Mouse (Mus musculus): ENCODE measurements around the gene Arhgap22. TPM values are rescaled to one million over a fixed set of nuclear protein-coding genes. Genes with fewer than 3 reads are reported as not detected.

Arhgap22 gene
- polyA plus RNA-seq, 1 experiment from 2014 or later: 10.7 TPM

GRCm38 (mm10) chr14:33361546-33361945, 147.7 kb downstream of the Arhgap22 start:
- Histone ChIP-seq H3K4me3 (no peak overlapping the region), H3K4me1 (peaks cover 36% of the 10 kb centered on the region), H3K9me3 (no peaks in the 10 kb centered on the region), H3K27ac (no peak overlapping the region), H3K9ac (no peak overlapping the region), H3K4me2 (no peak overlapping the region), H3K36me3 (no peaks in the 10 kb centered on the region), H3K27me3 (0 out of 2 replicates have a peak, but pooled peaks cover 5% of the 10 kb centered on the region)
- ATAC-seq (ENCODE audit: borderline replicate concordance, extremely low read depth, low FRiP score, low TSS enrichment): no peak
- 38% methylated on average over 3 of the region's 4 CpGs for WGBS

- peak overlapping the region; percentile 37; the same call in 1 of the 2 replicates for H3K4me2 ChIP-seq
- peak overlapping the region; percentile 0; the same call in 1 of the 2 replicates for H3K9ac ChIP-seq
- no peak overlapping the region for H3K27ac ChIP-seq
- ATAC-seq (ENCODE audit: borderline replicate concordance, extremely low read depth, low FRiP score, low TSS enrichment): no peak
- 0 out of 2 replicates have a peak, but pooled peaks cover 5% of the 10 kb centered on the region for H3K27me3 ChIP-seq
- H3K36me3 ChIP-seq: no peaks in the 10 kb centered on the region
- peaks cover 36% of the 10 kb centered on the region for H3K4me1 ChIP-seq
- 28% methylated on average over 14 of the region's 14 CpGs for WGBS
- no peaks in the 10 kb centered on the region for H3K9me3 ChIP-seq
- H3K4me3 ChIP-seq: no peak overlapping the region
Observed at GRCm38 (mm10) chr14:33362122-33362521, 148.3 kb downstream of the Arhgap22 start.

GRCm38 (mm10) chr14:33362807-33363206, 149.0 kb downstream of the Arhgap22 start:
- Histone ChIP-seq H3K9ac (peak overlapping the region; percentile 0; the same call in 1 of the 2 replicates), H3K9me3 (no peaks in the 10 kb centered on the region), H3K27ac (no peak overlapping the region), H3K4me3 (no peak overlapping the region), H3K36me3 (no peaks in the 10 kb centered on the region), H3K4me2 (peak overlapping the region; percentile 37), H3K27me3 (0 out of 2 replicates have a peak, but pooled peaks cover 5% of the 10 kb centered on the region), H3K4me1 (peaks cover 31% of the 10 kb centered on the region)
- 0% methylated on average over 10 of the region's 10 CpGs for WGBS
- no peak for ATAC-seq (ENCODE audit: borderline replicate concordance, extremely low read depth, low FRiP score, low TSS enrichment)

- Histone ChIP-seq H3K4me2 (no peak overlapping the region), H3K27ac (no peak overlapping the region), H3K9me3 (no peaks in the 10 kb centered on the region), H3K4me1 (peaks cover 25% of the 10 kb centered on the region), H3K4me3 (no peak overlapping the region), H3K36me3 (no peaks in the 10 kb centered on the region), H3K9ac (no peak overlapping the region), H3K27me3 (0 out of 2 replicates have a peak, but pooled peaks cover 5% of the 10 kb centered on the region)
- WGBS: 62% methylated on average over 5 of the region's 5 CpGs
- no peak for ATAC-seq (ENCODE audit: borderline replicate concordance, extremely low read depth, low FRiP score, low TSS enrichment)
Observed at GRCm38 (mm10) chr14:33363611-33364010, 149.8 kb downstream of the Arhgap22 start.

- H3K27ac ChIP-seq: no peak overlapping the region
- no peak overlapping the region for H3K4me3 ChIP-seq
- no peaks in the 10 kb centered on the region for H3K36me3 ChIP-seq
- H3K27me3 ChIP-seq: 0 out of 2 replicates have a peak, but pooled peaks cover 5% of the 10 kb centered on the region
- WGBS: 78% methylated on average over 2 of the region's 2 CpGs
- ATAC-seq (ENCODE audit: borderline replicate concordance, extremely low read depth, low FRiP score, low TSS enrichment): no peak
- no peak overlapping the region for H3K4me2 ChIP-seq
- no peaks in the 10 kb centered on the region for H3K9me3 ChIP-seq
- H3K9ac ChIP-seq: no peak overlapping the region
- peaks cover 25% of the 10 kb centered on the region for H3K4me1 ChIP-seq
Observed at GRCm38 (mm10) chr14:33364061-33364460, 150.2 kb downstream of the Arhgap22 start.

GRCm38 (mm10) chr14:33366891-33367777, 153.3 kb downstream of the Arhgap22 start:
- no peak for ATAC-seq (ENCODE audit: borderline replicate concordance, extremely low read depth, low FRiP score, low TSS enrichment)
- WGBS: 77% methylated on average over 30 of the region's 30 CpGs

GRCm38 (mm10) chr14:33369375-33369774, 155.5 kb downstream of the Arhgap22 start:
- WGBS: 79% methylated on average over 12 of the region's 12 CpGs
- H3K27me3 ChIP-seq: no peaks in the 10 kb centered on the region
- no peaks in the 10 kb centered on the region for H3K36me3 ChIP-seq
- no peak for ATAC-seq (ENCODE audit: borderline replicate concordance, extremely low read depth, low FRiP score, low TSS enrichment)
- H3K4me3 ChIP-seq: no peak overlapping the region
- H3K9ac ChIP-seq: no peak overlapping the region
- no peak overlapping the region for H3K27ac ChIP-seq
- no peaks in the 10 kb centered on the region for H3K9me3 ChIP-seq
- no peak overlapping the region for H3K4me2 ChIP-seq
- 0 out of 2 replicates have a peak, but pooled peaks cover 5% of the 10 kb centered on the region for H3K4me1 ChIP-seq

More at GRCm38 (mm10) chr14:33366891-33367777, 153.3 kb downstream of the Arhgap22 start:
- Histone ChIP-seq H3K9ac (no peak overlapping the region), H3K4me3 (no peak overlapping the region), H3K4me2 (no peak overlapping the region), H3K36me3 (no peaks in the 10 kb centered on the region), H3K27ac (no peak overlapping the region), H3K27me3 (0 out of 2 replicates have a peak, but pooled peaks cover 3% of the 10 kb centered on the region), H3K4me1 (peaks cover 22% of the 10 kb centered on the region), H3K9me3 (no peaks in the 10 kb centered on the region)

- H3K4me3 ChIP-seq: no peak overlapping the region
- ATAC-seq (ENCODE audit: borderline replicate concordance, extremely low read depth, low FRiP score, low TSS enrichment): peak; percentile 55; the same call in 1 of the 2 replicates
- H3K9ac ChIP-seq: no peak overlapping the region
- no peaks in the 10 kb centered on the region for H3K9me3 ChIP-seq
- H3K27me3 ChIP-seq: no peaks in the 10 kb centered on the region
- H3K27ac ChIP-seq: no peak overlapping the region
- no peak overlapping the region for H3K4me2 ChIP-seq
- 0 out of 2 replicates have a peak, but pooled peaks cover 5% of the 10 kb centered on the region for H3K4me1 ChIP-seq
- no peaks in the 10 kb centered on the region for H3K36me3 ChIP-seq
- 5% methylated on average over 7 of the region's 7 CpGs for WGBS
Observed at GRCm38 (mm10) chr14:33370056-33370455, 156.2 kb downstream of the Arhgap22 start.

- H3K4me1 ChIP-seq: 0 out of 2 replicates have a peak, but pooled peaks cover 5% of the 10 kb centered on the region
- ATAC-seq (ENCODE audit: borderline replicate concordance, extremely low read depth, low FRiP score, low TSS enrichment): no peak
- no peaks in the 10 kb centered on the region for H3K36me3 ChIP-seq
- H3K9ac ChIP-seq: no peak overlapping the region
- no peak overlapping the region for H3K27ac ChIP-seq
- no peak overlapping the region for H3K4me2 ChIP-seq
- H3K27me3 ChIP-seq: no peaks in the 10 kb centered on the region
- WGBS: 11% methylated on average over 3 of the region's 3 CpGs
- no peak overlapping the region for H3K4me3 ChIP-seq
- no peaks in the 10 kb centered on the region for H3K9me3 ChIP-seq
Observed at GRCm38 (mm10) chr14:33371248-33371647, 157.4 kb downstream of the Arhgap22 start.

GRCm38 (mm10) chr14:33373271-33373670, 159.4 kb downstream of the Arhgap22 start:
- Histone ChIP-seq H3K4me1 (0 out of 2 replicates have a peak, but pooled peaks cover 5% of the 10 kb centered on the region), H3K4me3 (no peak overlapping the region), H3K9me3 (no peaks in the 10 kb centered on the region), H3K9ac (no peak overlapping the region), H3K4me2 (no peak overlapping the region), H3K27me3 (no peaks in the 10 kb centered on the region), H3K36me3 (no peaks in the 10 kb centered on the region), H3K27ac (no peak overlapping the region)
- no peak for ATAC-seq (ENCODE audit: borderline replicate concordance, extremely low read depth, low FRiP score, low TSS enrichment)
- 35% methylated on average over 1 of the region's 1 CpGs for WGBS

- Histone ChIP-seq H3K36me3 (no peaks in the 10 kb centered on the region), H3K27me3 (no peaks in the 10 kb centered on the region), H3K4me3 (no peak overlapping the region), H3K4me1 (0 out of 2 replicates have a peak, but pooled peaks cover 5% of the 10 kb centered on the region), H3K4me2 (no peak overlapping the region), H3K9me3 (no peaks in the 10 kb centered on the region), H3K27ac (no peak overlapping the region), H3K9ac (no peak overlapping the region)
- WGBS: 11% methylated on average over 1 of the region's 1 CpGs
- ATAC-seq (ENCODE audit: borderline replicate concordance, extremely low read depth, low FRiP score, low TSS enrichment): no peak
Observed at GRCm38 (mm10) chr14:33374089-33374488, 160.3 kb downstream of the Arhgap22 start.

GRCm38 (mm10) chr14:33377211-33377610, 163.4 kb downstream of the Arhgap22 start:
- Histone ChIP-seq H3K9me3 (no peaks in the 10 kb centered on the region), H3K4me2 (no peak overlapping the region), H3K9ac (no peak overlapping the region), H3K36me3 (peaks cover 6% of the 10 kb centered on the region; the same call in 1 of the 2 replicates), H3K27me3 (no peaks in the 10 kb centered on the region), H3K4me3 (no peak overlapping the region), H3K4me1 (no peaks in the 10 kb centered on the region), H3K27ac (no peak overlapping the region)
- no peak for ATAC-seq (ENCODE audit: borderline replicate concordance, extremely low read depth, low FRiP score, low TSS enrichment)
- 92% methylated on average over 3 of the region's 3 CpGs for WGBS
